Mouse (Mus musculus) T-helper 1 cell (primary cell): Measurements from ENCODE around the gene Gm1673.
"Not testable (repeated sequence)": the region's sequence is repeated elsewhere in the genome, so short reads cannot be mapped to it uniquely, and the experiment has no call there.

Experiments used
- in situ Hi-C: fragments of 300-600 bp; cut with MboI, MseI; formaldehyde crosslinking; loops from one replicate; pipeline ENCODE4 v1.15.1; 2025; ENCODE audit warnings: high pct_unique_total_duplicates

The Gm1673 gene

GRCm38 (mm10) chr5:33983309-33984121 lies at the start of gene Gm1673:
Gene Gm1673, plus strand, starts transcription at chr5:33983433.
- in situ Hi-C loops, result no loop called here

GRCm38 (mm10) chr5:33934081-33934480 lies 49.2 kb upstream of the Gm1673 start:
- in situ Hi-C loops, result loop anchor here (5.0 kb wide), 1 partner anchor 62 kb away; no protein-coding TSS in a partner anchor

- in situ Hi-C loops, result loop anchor here (5.0 kb wide), 1 partner anchor 63 kb away; no protein-coding TSS in a partner anchor
Measured at GRCm38 (mm10) chr5:33934877-33935276, 48.4 kb upstream of the Gm1673 start.

GRCm38 (mm10) chr5:33935700-33936111 lies 47.5 kb upstream of the Gm1673 start:
- in situ Hi-C loops, result no loop called here

- in situ Hi-C loops, result no loop called here
Measured at GRCm38 (mm10) chr5:33936120-33936707, 47.0 kb upstream of the Gm1673 start, which contains the start of gene Nelfa. Gene Nelfa, minus strand, starts transcription at chr5:33936413.

- in situ Hi-C loops, result no loop called here
Measured at GRCm38 (mm10) chr5:33937230-33937629, 46.0 kb upstream of the Gm1673 start.

GRCm38 (mm10) chr5:33938448-33938847 lies 44.8 kb upstream of the Gm1673 start:
- in situ Hi-C loops, result no loop called here

- in situ Hi-C loops, result not testable (repeated sequence)
Measured at GRCm38 (mm10) chr5:33947035-33947434, 36.2 kb upstream of the Gm1673 start.

GRCm38 (mm10) chr5:33948314-33948713 lies 34.9 kb upstream of the Gm1673 start:
- in situ Hi-C loops, result no loop called here

- in situ Hi-C loops, result no loop called here
Measured at GRCm38 (mm10) chr5:33953471-33954185, 29.6 kb upstream of the Gm1673 start.

- in situ Hi-C loops, result no loop called here
Measured at GRCm38 (mm10) chr5:33954354-33954753, 28.9 kb upstream of the Gm1673 start.

GRCm38 (mm10) chr5:33955868-33956267 lies 27.4 kb upstream of the Gm1673 start:
- in situ Hi-C loops, result no loop called here

- in situ Hi-C loops, result no loop called here
Measured at GRCm38 (mm10) chr5:33959382-33959781, 23.9 kb upstream of the Gm1673 start.

- in situ Hi-C loops, result no loop called here
Measured at GRCm38 (mm10) chr5:33974736-33975135, 8.5 kb upstream of the Gm1673 start.

- in situ Hi-C loops, result no loop called here
Measured at GRCm38 (mm10) chr5:33976267-33976666, 7.0 kb upstream of the Gm1673 start.

GRCm38 (mm10) chr5:33982731-33983259 lies 438 bp upstream of the Gm1673 start:
- in situ Hi-C loops, result no loop called here

- in situ Hi-C loops, result no loop called here
Measured at GRCm38 (mm10) chr5:33994671-33995625, 11.7 kb downstream of the Gm1673 start.

- in situ Hi-C loops, result no loop called here
Measured at GRCm38 (mm10) chr5:33995843-33996693, 12.8 kb downstream of the Gm1673 start, which contains the start of gene Nat8l. Gene Nat8l, plus strand, starts transcription at chr5:33995984.

GRCm38 (mm10) chr5:33996694-33997045 lies 13.4 kb downstream of the Gm1673 start:
- in situ Hi-C loops, result no loop called here
